Mouse (Mus musculus): Measurements from ENCODE around the gene Cnga3. TPM values are rescaled to one million over a fixed set of nuclear protein-coding genes. Genes with fewer than 3 reads are reported as not detected.

Gene Cnga3
- total and polyA plus RNA-seq, 2 experiments from 2014 or later = 0.10 to 3.0 TPM

DNA sequence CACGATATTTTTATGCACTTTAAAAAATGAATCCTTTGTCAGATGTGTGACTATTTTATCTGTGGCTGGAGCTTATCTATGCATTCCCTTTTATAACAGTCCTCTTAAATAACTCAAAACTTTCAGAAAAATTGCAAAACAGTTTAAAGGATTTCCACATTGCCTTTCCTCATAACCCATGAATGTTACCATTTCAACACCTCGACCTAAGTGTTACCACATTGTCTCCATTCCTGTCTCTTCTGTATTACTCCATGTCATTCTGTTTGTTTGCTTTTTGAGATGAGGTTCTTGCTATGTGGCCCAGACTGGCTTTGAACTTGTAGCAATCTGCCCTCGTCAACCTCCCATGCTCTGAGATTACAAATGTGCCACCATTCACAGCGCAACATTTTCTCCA lies 12.8 kb upstream of the Cnga3 start:
- 87% methylated on average over 4 of the region's 4 CpGs for WGBS
- no peak for ATAC-seq

DNA sequence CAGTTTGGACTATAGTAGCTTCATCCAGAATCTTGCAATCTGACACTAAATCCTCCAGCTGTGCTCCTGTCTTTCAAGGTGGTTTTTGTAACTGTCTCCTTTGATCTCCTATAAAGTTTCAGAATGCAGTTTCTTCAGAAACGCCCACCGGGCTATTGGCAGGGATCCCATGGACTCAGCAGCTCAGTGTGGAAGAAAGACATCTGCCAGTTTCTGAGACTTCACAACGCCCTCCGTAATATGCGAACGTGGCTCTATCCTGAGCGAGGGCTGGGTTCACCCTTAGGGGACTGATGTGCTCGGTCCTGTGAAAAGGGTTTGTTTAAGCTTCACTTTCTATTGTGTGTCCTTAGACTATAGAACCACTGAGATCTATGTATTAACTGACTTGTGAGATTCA lies 6.5 kb upstream of the Cnga3 start:
- Histone ChIP-seq H3K9me3 (ENCODE audit: low read length) (no peaks in the 10 kb centered on the region), H3K4me3 (ENCODE audit: low read length) (no peak overlapping the region), H3K27ac (no peak overlapping the region), H3K9ac (replicated peaks; ENCODE audit: low read length) (no peak overlapping the region), H3K27me3 (ENCODE audit: insufficient read depth, low read length) (no peaks in the 10 kb centered on the region), H3K4me1 (ENCODE audit: insufficient read depth, low read length) (no peaks in the 10 kb centered on the region), H3K4me2 (ENCODE audit: low read depth, low read length) (no peak overlapping the region), H3K36me3 (ENCODE audit: insufficient read depth, low read length) (no peaks in the 10 kb centered on the region)
- ATAC-seq (no peak), DNase-seq (ENCODE audit: low spot score) (no peak)
- no peak for TF ChIP-seq CTCF (IDR thresholded peaks at IDR 0.05; ENCODE audit: low read depth)
- 66% methylated on average over 8 of the region's 8 CpGs for WGBS

More for the DNA sequence above, 12.8 kb upstream of the Cnga3 start:
- Histone ChIP-seq H3K27ac (no peak overlapping the region), H3K4me2 (ENCODE audit: low read depth, low read length) (no peak overlapping the region), H3K9ac (replicated peaks; ENCODE audit: low read length) (no peak overlapping the region), H3K27me3 (ENCODE audit: insufficient read depth, low read length) (no peaks in the 10 kb centered on the region), H3K36me3 (ENCODE audit: insufficient read depth, low read length) (no peaks in the 10 kb centered on the region), H3K4me1 (ENCODE audit: insufficient read depth, low read length) (no peaks in the 10 kb centered on the region), H3K4me3 (ENCODE audit: low read length) (no peak overlapping the region), H3K9me3 (ENCODE audit: low read length) (no peaks in the 10 kb centered on the region)
- DNase-seq (ENCODE audit: low spot score) = no peak
- no peak for TF ChIP-seq CTCF (IDR thresholded peaks at IDR 0.05; ENCODE audit: low read depth)

DNA sequence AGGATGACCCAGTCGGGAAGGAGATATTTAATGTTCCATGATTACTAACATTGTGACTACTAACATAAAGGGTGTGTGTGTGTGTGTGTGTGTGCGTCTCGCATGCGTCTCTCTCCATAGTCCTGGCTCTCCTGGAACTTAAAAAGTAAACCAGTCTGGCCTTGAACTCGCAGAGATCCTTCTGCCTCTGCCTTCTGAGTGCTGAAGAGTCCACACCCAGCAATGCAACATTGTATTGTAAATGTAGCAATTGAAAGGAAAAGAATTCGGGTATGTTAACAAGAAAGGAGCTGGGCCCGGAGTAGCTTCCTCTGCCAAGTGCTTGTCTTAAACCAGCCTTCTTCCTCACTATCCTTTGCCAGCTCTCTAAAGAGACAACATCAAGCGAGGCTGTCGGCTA lies 1.9 kb upstream of the Cnga3 start:
- TF ChIP-seq CTCF (IDR thresholded peaks at IDR 0.05; ENCODE audit: low read depth) = no peak
- Histone ChIP-seq H3K27me3 (ENCODE audit: insufficient read depth, low read length) (no peaks in the 10 kb centered on the region), H3K4me2 (ENCODE audit: low read depth, low read length) (no peak overlapping the region), H3K4me1 (ENCODE audit: insufficient read depth, low read length) (no peaks in the 10 kb centered on the region), H3K36me3 (ENCODE audit: insufficient read depth, low read length) (no peaks in the 10 kb centered on the region), H3K4me3 (ENCODE audit: low read length) (no peak overlapping the region), H3K9ac (replicated peaks; ENCODE audit: low read length) (no peak overlapping the region), H3K9me3 (ENCODE audit: low read length) (no peaks in the 10 kb centered on the region), H3K27ac (no peak overlapping the region)
- 88% methylated on average over 9 of the region's 9 CpGs for WGBS
- ATAC-seq (no peak), DNase-seq (ENCODE audit: low spot score) (no peak)

DNA sequence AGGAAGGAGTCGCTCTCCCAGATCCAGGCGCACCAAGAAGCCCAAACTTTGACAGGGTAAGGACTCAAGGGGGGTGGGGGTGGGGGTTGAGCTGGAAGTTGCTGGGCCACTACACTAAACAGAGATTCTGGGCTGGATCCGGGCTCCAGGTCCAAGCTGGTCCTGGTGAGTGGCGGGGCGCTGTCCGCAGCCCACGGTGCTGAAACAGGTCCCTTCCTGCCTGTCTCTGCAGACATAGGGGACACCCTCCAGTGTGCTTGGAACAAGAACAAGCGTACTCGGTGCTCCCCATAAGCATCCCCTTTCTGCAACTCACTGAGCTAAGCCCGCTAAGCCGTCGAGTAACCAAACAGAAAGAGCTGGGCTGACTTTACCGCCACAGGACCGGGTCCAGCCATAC lies 4.2 kb downstream of the Cnga3 start:
- 9% methylated on average over 14 of the region's 14 CpGs for WGBS
- no peak overlapping the region for H3K27ac ChIP-seq
- no peak for ATAC-seq
- peaks cover 7% of the 10 kb centered on the region for H3K4me1 ChIP-seq (ENCODE audit: insufficient read depth, low read length)
- H3K4me3 ChIP-seq (ENCODE audit: low read length) = no peak overlapping the region
- H3K36me3 ChIP-seq (ENCODE audit: insufficient read depth, low read length) = no peaks in the 10 kb centered on the region
- H3K27me3 ChIP-seq (ENCODE audit: insufficient read depth, low read length) = no peaks in the 10 kb centered on the region
- DNase-seq (ENCODE audit: low spot score) = peak; percentile 56
- no peak overlapping the region for H3K9ac ChIP-seq (replicated peaks; ENCODE audit: low read length)
- no peak overlapping the region for H3K4me2 ChIP-seq (ENCODE audit: low read depth, low read length)
- H3K9me3 ChIP-seq (ENCODE audit: low read length) = no peaks in the 10 kb centered on the region
- no peak for TF ChIP-seq CTCF (IDR thresholded peaks at IDR 0.05; ENCODE audit: low read depth)

DNA sequence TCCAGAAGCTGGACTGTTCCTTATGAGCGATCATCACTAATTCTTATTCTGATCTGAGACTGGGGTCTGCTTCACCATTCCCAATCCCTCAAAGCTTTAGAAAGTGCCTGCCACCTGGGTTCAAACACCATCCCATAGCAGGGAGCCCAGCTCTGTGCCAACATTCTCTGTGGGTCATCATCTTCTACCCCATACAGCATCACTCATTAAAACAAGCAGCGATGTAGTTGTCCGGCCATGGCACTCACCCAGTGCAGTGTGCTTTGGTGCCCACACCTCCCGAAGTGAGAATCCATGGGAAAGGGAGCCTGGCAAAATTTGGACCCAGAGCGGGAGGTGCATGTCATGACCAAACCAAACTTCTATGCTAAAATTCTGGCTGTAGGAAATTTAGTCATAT lies 5.4 kb downstream of the Cnga3 start:
- H3K4me2 ChIP-seq (ENCODE audit: low read depth, low read length) = peak overlapping the region; percentile 25; the same call in 1 of the 2 replicates
- no peaks in the 10 kb centered on the region for H3K9me3 ChIP-seq (ENCODE audit: low read length)
- no peak overlapping the region for H3K9ac ChIP-seq (replicated peaks; ENCODE audit: low read length)
- peak; percentile 10; the same call in 1 of the 2 replicates for ATAC-seq
- DNase-seq (ENCODE audit: low spot score) = no peak
- no peak overlapping the region for H3K4me3 ChIP-seq (ENCODE audit: low read length)
- WGBS = 65% methylated on average over 5 of the region's 5 CpGs
- no peaks in the 10 kb centered on the region for H3K36me3 ChIP-seq (ENCODE audit: insufficient read depth, low read length)
- H3K4me1 ChIP-seq (ENCODE audit: insufficient read depth, low read length) = peaks cover 7% of the 10 kb centered on the region
- peak overlapping the region; percentile 64 for H3K27ac ChIP-seq
- no peak for TF ChIP-seq CTCF (IDR thresholded peaks at IDR 0.05; ENCODE audit: low read depth)
- no peaks in the 10 kb centered on the region for H3K27me3 ChIP-seq (ENCODE audit: insufficient read depth, low read length)

DNA sequence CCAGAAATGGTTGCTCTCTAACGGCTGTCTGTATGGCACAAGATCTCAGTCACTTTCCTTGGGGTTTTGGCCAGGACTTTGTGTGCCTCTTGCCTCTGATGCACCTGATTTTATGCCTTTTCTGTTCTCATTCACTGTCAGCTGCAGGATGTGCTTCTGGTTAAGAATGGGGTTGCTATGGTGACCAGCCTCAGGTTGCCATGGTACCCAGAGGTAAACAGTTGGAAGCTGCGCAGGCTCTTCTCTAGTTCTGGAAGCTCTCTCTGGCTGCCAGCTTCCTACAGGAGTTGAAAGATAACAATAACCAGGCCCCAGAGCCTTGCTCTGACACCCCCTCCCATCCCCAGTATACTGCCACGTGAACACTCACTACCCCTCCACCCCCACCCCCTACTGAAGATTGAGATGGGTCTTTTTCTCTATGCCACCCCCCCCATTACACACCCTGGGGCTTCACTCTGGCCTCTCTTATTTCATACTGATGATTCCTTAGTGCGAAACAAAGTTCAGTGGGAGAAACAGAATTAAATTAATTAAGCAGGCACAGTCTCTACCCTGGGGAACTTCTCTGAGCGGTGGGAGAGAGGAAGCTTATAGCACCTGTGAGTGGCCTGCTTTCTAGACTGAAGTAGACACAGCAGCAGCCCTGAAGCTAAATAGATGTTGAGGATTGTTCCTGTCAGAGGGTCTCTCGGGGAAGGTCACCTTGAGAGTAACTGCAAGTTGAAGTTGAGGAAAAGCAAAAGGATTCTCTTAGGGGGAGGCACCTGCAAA lies 6.1 kb downstream of the Cnga3 start:
- Histone ChIP-seq H3K4me1 (ENCODE audit: insufficient read depth, low read length) (peaks cover 7% of the 10 kb centered on the region), H3K27me3 (ENCODE audit: insufficient read depth, low read length) (no peaks in the 10 kb centered on the region), H3K9ac (replicated peaks; ENCODE audit: low read length) (no peak overlapping the region), H3K36me3 (ENCODE audit: insufficient read depth, low read length) (no peaks in the 10 kb centered on the region), H3K27ac (peak overlapping the region; percentile 64; the same call in 1 of the 2 replicates), H3K4me3 (ENCODE audit: low read length) (no peak overlapping the region), H3K4me2 (ENCODE audit: low read depth, low read length) (peak overlapping the region; percentile 25; the same call in 1 of the 2 replicates), H3K9me3 (ENCODE audit: low read length) (no peaks in the 10 kb centered on the region)
- 21% methylated on average over 6 of the region's 6 CpGs for WGBS
- no peak for TF ChIP-seq CTCF (IDR thresholded peaks at IDR 0.05; ENCODE audit: low read depth)
- DNase-seq (ENCODE audit: low spot score) (peak; percentile 91), ATAC-seq (peak; percentile 96)

DNA sequence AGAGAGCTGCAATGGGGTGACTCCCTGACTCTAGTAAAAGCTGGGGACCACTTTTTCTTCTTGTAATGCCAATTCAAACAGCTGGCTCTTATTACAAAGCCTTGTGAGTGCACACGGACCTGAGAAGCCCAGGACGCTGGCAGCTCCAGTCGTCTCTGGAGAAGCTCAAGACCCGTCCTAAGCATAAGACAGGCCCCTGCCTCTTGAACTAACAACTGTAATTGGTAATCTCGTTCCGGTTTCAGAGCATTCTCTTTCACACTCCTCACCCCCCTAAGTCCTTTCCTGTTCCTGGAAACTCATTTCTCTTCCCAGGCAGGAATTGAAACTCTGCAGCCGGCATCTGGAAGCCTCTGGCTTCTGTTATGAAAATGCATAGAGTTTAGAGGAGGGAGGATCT lies 7.8 kb downstream of the Cnga3 start:
- no peak for ATAC-seq
- no peak overlapping the region for H3K4me3 ChIP-seq (ENCODE audit: low read length)

More for the DNA sequence above, 7.8 kb downstream of the Cnga3 start:
- no peaks in the 10 kb centered on the region for H3K36me3 ChIP-seq (ENCODE audit: insufficient read depth, low read length)
- no peak for TF ChIP-seq CTCF (IDR thresholded peaks at IDR 0.05; ENCODE audit: low read depth)
- H3K9me3 ChIP-seq (ENCODE audit: low read length) = no peaks in the 10 kb centered on the region
- DNase-seq (ENCODE audit: low spot score) = no peak
- H3K27ac ChIP-seq = no peak overlapping the region
- no peak overlapping the region for H3K9ac ChIP-seq (replicated peaks; ENCODE audit: low read length)
- no peaks in the 10 kb centered on the region for H3K27me3 ChIP-seq (ENCODE audit: insufficient read depth, low read length)
- no peak overlapping the region for H3K4me2 ChIP-seq (ENCODE audit: low read depth, low read length)
- peaks cover 7% of the 10 kb centered on the region for H3K4me1 ChIP-seq (ENCODE audit: insufficient read depth, low read length)
- 69% methylated on average over 7 of the region's 7 CpGs for WGBS

Data from hindbrain, postnatal 0 days (tissue).